Mouse (Mus musculus) erythroid progenitor cell, adult 5-6 weeks (primary cell): ENCODE data around the gene Shroom2. TPM values are rescaled to one million over a fixed set of nuclear protein-coding genes. Genes with fewer than 3 reads are reported as not detected.

Experiments used
- total RNA-seq, 2 experiments: library from RNA; stranded (forward) in 1 of 2; stranded (reverse) in 1 of 2; fragments of 150-400 nt in 1 of 2; fragments of 186-747, 209-891 nt in 1 of 2; gene quantifications; 2 replicates each; pipeline versions ENCODE4 v1.2.3 to v1.2.4; 2015 to 2017; ENCODE audit warnings: low replicate concordance in 2 of 2

The Shroom2 gene
- total RNA-seq, 2 experiments from 2014 or later: not detected

Other genes with a start within 250 kb of the Shroom2 start
- gene Cldn34a, start 206.1 kb downstream of the Shroom2 start, total RNA-seq (2015; ENCODE audit: low replicate concordance): not detected in 2 replicates
- not detected in 2 replicates for gene Cldn34a, start 206.1 kb downstream of the Shroom2 start, total RNA-seq (2017; ENCODE audit: low replicate concordance)
- gene Gpr143, start 12.5 kb upstream of the Shroom2 start, total RNA-seq (2015; ENCODE audit: low replicate concordance): not detected in 2 replicates
- not detected in 2 replicates for gene Gpr143, start 12.5 kb upstream of the Shroom2 start, total RNA-seq (2017; ENCODE audit: low replicate concordance)
- gene Usp51, start 237.0 kb upstream of the Shroom2 start, total RNA-seq (2015; ENCODE audit: low replicate concordance): 0.72 TPM in 1 of 2 replicates, not detected in the other
- gene Usp51, start 237.0 kb upstream of the Shroom2 start, total RNA-seq (2017; ENCODE audit: low replicate concordance): not detected in 2 replicates